Mouse (Mus musculus) testis, adult 2 months (tissue): ENCODE results near the gene Cuedc1. TPM values are rescaled to one million over a fixed set of nuclear protein-coding genes. Genes with fewer than 3 reads are reported as not detected.

Experiments used
- H3K27ac ChIP-seq: fragments of 200-500 bp; 2 replicates; pipeline ENCODE4 v1.5.1; 2012; ENCODE audit warnings: low read depth, low read length; ENCODE audit not compliant: control insufficient read depth, insufficient read depth
- H3K27me3 ChIP-seq: fragments of 200-500 bp; 2 replicates; pipeline ENCODE4 v1.6.1; 2012; ENCODE audit warnings: mild to moderate bottlenecking, low read length, moderate library complexity; ENCODE audit not compliant: control insufficient read depth, insufficient read depth
- H3K36me3 ChIP-seq: fragments of 200-500 bp; 2 replicates; pipeline ENCODE4 v1.6.1; 2012; ENCODE audit warnings: mild to moderate bottlenecking, low read length; ENCODE audit not compliant: control insufficient read depth, insufficient read depth
- H3K4me1 ChIP-seq: fragments of 200-500 bp; 2 replicates; pipeline ENCODE4 v1.6.1; 2012; ENCODE audit warnings: low read length; ENCODE audit not compliant: control insufficient read depth, insufficient read depth
- H3K4me3 ChIP-seq: fragments of 200-500 bp; 2 replicates; pipeline ENCODE4 v1.5.1; 2012; ENCODE audit warnings: low read depth, mild to moderate bottlenecking, low read length, moderate library complexity, mixed read lengths; ENCODE audit not compliant: control insufficient read depth
- CTCF ChIP-seq: fragments of 200-500 bp; IDR thresholded peaks from 2 replicates; pipeline ENCODE4 v1.5.1; 2012; ENCODE audit warnings: low read depth, mild to moderate bottlenecking, inconsistent platforms, low read length, moderate library complexity; ENCODE audit not compliant: control insufficient read depth, insufficient read depth, insufficient replicate concordance
- POLR2A ChIP-seq: fragments of 200-500 bp; IDR thresholded peaks from 2 replicates; pipeline ENCODE4 v1.6.1; 2012; ENCODE audit warnings: low read depth, mild to moderate bottlenecking, inconsistent platforms, low read length, moderate library complexity; ENCODE audit not compliant: control insufficient read depth
- polyA plus RNA-seq: library from polyadenylated mRNA; depleted of rRNA; stranded (reverse); fragments of >200 nt; gene quantifications from 2 replicates; pipeline ENCODE4 v1.2.3, GENCODE M21; 2012

Cuedc1 gene
- polyA plus RNA-seq, 1 experiment: 1.9 TPM

DNA sequence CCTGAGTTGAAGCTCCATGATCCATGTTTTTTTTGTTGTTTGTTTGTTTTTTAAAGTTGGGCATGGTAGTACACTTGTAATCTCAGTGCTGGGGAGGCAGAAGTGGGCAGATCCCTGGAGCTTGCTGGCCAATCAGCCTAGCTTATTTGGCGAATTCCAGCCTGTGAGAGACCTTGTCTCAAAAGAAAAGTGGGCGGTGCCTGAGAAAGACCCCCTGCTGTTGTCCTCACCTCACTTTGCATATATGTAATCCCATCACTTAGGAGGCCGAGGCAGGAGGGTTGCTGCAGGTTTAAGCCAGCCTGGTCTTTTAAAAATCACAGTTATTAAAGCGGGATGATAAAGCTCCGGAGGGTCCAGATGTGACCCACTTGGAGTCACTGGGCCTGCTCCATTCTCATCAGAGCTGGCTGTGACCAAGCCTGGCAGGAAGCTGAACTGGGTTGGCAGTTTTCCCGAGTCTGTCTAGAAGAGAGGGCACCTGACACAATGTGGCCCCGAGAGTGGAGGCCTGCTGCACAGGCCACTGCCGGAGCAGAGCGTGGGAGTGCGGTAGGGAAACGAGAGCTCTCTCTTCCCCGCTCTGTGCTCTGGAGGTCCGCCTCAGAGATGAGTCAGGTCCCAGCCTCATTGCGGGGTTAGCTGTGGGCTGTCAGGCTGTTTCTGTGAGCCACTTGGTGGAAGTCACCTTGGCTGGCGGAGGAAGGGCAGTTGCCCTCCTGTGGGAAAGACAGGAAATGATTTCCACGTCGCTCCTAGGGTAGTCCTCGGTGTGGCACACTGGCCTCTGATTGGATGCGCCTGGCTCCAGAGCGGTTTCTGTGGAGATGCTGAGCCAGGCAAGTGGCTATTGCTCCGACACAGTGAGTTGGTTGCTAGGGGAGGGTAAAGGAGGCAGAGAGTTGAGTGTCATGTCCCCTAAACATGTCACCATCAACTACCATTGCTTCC lies 117.3 kb downstream of the Cuedc1 start:
- H3K4me3 ChIP-seq: peak overlapping the region; percentile 63
- no peaks in the 10 kb centered on the region for H3K27me3 ChIP-seq
- H3K27ac ChIP-seq: peak overlapping the region; percentile 38
- peak; percentile 18; the same call in 1 of the 2 replicates for TF ChIP-seq POLR2A
- no peak for TF ChIP-seq CTCF
- H3K4me1 ChIP-seq: peaks cover 18% of the 10 kb centered on the region
- no peaks in the 10 kb centered on the region; the same call in 1 of the 2 replicates for H3K36me3 ChIP-seq

DNA sequence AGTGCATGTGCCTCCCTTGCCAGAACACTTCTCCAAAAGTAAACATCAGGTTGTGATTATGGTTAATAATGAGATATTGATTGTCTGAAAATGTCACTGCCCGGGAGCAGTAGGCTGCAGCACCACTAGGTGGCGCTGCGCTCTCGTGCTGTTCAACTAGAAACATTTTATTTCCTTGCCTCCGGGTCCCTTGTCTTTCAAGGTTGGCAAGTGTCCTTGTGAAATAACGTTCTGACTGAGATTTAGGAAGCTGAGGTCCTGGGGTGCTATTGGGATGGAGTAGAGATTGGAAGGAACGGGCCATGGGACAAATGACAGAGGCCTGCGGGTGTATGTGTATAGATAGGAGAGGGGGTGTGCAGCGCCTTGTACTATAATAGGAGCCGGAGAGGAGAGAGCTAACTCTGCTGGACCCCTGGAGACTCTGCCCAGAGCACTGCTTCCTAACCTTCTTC lies 118.4 kb downstream of the Cuedc1 start:
- no peak overlapping the region for H3K27ac ChIP-seq
- no peaks in the 10 kb centered on the region for H3K27me3 ChIP-seq
- H3K36me3 ChIP-seq: no peaks in the 10 kb centered on the region
- peak; percentile 96 for TF ChIP-seq CTCF
- no peak for TF ChIP-seq POLR2A
- H3K4me1 ChIP-seq: peaks cover 18% of the 10 kb centered on the region
- peak overlapping the region; percentile 63; the same call in 1 of the 2 replicates for H3K4me3 ChIP-seq

GRCm38 (mm10) chr11:88218155-88218554 lies 120.3 kb downstream of the Cuedc1 start:
- TF ChIP-seq CTCF (no peak), POLR2A (no peak)
- no peaks in the 10 kb centered on the region for H3K27me3 ChIP-seq
- no peak overlapping the region for H3K27ac ChIP-seq
- peaks cover 18% of the 10 kb centered on the region for H3K4me1 ChIP-seq
- H3K4me3 ChIP-seq: no peak overlapping the region
- H3K36me3 ChIP-seq: no peaks in the 10 kb centered on the region

DNA sequence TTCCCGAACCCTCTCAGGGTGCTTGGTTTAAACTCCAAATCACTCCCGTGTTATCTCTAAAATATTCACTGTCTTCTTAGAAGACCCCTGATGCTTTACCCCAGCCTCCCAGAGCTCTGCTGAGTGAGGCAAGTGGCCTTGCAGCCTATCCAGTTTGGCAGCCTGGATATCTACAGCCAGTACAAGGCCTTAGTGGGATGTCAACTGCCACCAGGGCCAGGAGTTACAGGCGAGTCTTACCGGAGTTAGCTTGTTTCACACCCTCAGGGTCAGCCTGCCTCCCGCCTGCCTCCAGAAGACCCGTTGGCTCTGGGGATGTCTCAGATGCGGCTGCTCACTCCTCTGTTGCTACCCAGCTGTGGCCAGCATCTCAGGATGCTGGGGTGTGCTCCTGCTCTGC lies 120.7 kb downstream of the Cuedc1 start:
- no peak overlapping the region for H3K4me3 ChIP-seq
- TF ChIP-seq CTCF (no peak), POLR2A (no peak)
- H3K27ac ChIP-seq: no peak overlapping the region
- H3K4me1 ChIP-seq: peaks cover 18% of the 10 kb centered on the region
- no peaks in the 10 kb centered on the region for H3K27me3 ChIP-seq
- H3K36me3 ChIP-seq: no peaks in the 10 kb centered on the region

DNA sequence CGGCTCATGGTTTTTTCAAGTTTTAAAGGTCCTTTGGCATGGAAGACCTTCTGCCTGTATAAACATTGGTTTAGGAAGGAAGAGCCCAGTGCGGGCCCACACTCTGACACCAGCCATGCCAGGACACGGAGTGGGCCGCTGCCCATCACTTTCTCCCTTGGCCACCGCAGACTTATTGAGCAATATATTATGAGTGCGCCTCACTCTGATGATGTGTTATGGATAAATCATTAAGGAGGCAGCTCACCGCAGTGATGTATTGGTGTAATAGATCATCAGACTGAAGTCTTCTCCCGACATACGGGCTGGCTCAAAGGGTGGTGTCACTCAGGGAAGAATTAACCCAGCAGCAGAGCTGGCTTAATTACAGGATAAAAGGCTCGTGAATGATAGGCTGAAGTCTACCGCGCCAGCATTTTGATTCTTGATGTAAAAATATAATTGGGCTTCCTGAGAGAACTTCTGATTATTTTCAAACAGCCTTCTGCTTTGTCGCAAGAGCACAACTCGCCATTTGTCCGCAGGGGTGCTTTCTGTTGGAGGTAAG lies 124.1 kb downstream of the Cuedc1 start:
- TF ChIP-seq POLR2A (no peak), CTCF (no peak)
- no peaks in the 10 kb centered on the region for H3K36me3 ChIP-seq
- no peak overlapping the region for H3K4me3 ChIP-seq

DNA sequence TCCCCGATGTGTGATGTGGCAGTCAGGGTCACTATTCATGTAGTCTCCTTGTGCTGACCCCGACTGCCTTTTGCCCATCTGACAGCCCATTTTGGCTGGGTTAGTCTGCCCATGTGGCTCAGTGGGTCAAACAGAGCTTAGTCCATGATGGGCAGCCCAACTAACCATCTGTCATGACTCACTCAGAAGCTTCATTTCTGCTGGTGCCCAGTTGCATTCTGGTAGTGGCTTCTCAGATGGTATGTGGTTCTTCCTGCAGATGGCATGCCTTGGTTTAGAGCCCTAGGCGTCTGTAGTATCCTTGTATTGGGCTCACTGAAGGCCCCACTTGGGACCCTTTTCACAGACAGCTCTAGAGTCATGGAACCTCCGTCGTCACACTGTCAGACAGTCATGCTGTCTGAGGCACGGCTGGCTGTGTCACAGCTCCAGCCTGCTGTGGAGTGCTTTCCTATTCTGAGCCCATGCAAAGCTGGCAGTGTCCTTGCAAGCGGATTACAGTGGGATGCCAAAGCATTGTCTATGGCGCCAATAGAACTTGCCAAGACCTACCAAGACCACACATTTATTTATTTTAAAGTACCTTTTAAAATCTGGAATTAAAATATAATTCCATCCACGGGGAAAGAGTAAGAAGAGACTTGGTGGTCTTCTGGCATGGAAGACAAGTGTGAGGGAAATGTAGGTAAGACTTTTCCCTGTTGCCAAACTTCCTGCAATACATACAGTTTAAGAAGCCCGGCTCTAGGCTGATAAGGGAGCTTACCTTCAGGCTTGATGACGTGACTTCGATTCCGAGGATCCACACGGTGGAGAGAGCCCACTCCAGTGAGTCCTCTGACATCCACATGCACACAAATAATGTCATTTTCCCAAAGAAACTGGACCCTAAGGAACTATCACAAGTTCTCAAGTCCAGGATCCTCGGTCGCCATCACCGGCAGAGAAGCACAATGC lies 129.4 kb downstream of the Cuedc1 start:
- Histone ChIP-seq H3K4me3 (no peak overlapping the region), H3K27ac (no peak overlapping the region), H3K27me3 (no peaks in the 10 kb centered on the region), H3K4me1 (no peaks in the 10 kb centered on the region), H3K36me3 (no peaks in the 10 kb centered on the region)
- TF ChIP-seq CTCF: no peak
- TF ChIP-seq POLR2A: no peak

More for the DNA sequence above, 124.1 kb downstream of the Cuedc1 start:
- no peak overlapping the region for H3K27ac ChIP-seq
- H3K4me1 ChIP-seq: no peaks in the 10 kb centered on the region
- H3K27me3 ChIP-seq: no peaks in the 10 kb centered on the region
